Mouse (Mus musculus): ENCODE measurements around the gene Trim52.
"Not testable (repeated sequence)": the region's sequence is repeated elsewhere in the genome, so short reads cannot be mapped to it uniquely, and the experiment has no call there.

- TF ChIP-seq CTCF (IDR thresholded peaks at IDR 0.05; ENCODE audit: extremely low read depth, insufficient read depth, insufficient read length, insufficient replicate concordance); POLR2A (IDR thresholded peaks at IDR 0.05; ENCODE audit: low read depth, low read length): not testable (repeated sequence)
Observed at GRCm38 (mm10) chr14:106163933-106164332, 57.9 kb downstream of the Trim52 start.
